Mouse (Mus musculus) thymus, postnatal 0 days (tissue): ENCODE data around the gene Gpatch3. TPM values are rescaled to one million over a fixed set of nuclear protein-coding genes. Genes with fewer than 3 reads are reported as not detected.
A peak's percentile ranks its signal among the peaks of the same experiment; 100 is the strongest.

Experiments
- DNase-seq: peaks from one replicate; pipeline ENCODE4 v3.0.0-alpha.2; 2015; ENCODE audit warnings: low spot score
- polyA plus RNA-seq: library from polyadenylated mRNA; unstranded; fragments of >200 nt; fragmentation: Nextera tagmentation; extraction: Ambion mirVana; gene quantifications from 2 replicates; pipeline ENCODE4 v1.2.1, GENCODE M21; 2015

Gpatch3 gene
- polyA plus RNA-seq, result 8.3 and 8.9 TPM in 2 replicates

DNA sequence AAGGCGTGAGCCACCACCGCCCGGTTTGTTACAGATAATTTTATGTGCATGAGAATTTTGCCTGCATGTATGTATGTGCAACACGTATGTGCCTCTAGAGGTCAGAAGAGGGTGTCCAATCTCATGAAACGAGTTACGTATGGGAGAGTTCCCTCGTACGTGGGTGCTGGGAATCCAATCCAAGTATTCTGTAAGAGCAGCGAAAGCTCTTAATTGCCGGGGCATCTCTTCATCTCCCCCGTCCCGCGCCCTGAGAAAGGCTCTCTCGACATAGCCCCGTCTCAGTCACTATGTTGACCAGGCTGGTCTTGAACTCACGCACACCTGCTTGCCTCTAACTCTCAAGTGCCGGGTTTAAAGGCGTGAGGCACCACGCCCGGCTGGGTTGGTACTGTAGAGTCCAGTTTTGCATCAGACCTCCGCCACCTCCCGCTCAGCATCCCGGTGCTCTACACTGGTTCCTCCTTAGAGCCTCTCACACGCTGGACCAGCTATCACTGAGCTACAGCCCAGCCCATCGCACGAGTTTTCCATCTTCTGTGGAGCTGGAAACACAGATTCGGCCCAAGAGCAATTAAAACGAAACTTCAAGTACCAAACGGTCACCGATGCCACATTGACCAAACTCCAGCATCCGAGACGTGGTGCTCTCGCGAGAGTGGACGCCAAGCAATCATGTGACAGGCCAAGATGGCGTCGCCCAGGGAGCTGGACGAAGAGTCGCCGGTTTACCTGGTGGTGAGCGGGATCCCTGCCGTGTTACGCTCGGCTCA, at the start of gene Gpatch3:
Gene Gpatch3, plus strand, starts transcription at position 676 of the 773 bp plus-strand sequence.
- peak; percentile 84 for DNase-seq

DNA sequence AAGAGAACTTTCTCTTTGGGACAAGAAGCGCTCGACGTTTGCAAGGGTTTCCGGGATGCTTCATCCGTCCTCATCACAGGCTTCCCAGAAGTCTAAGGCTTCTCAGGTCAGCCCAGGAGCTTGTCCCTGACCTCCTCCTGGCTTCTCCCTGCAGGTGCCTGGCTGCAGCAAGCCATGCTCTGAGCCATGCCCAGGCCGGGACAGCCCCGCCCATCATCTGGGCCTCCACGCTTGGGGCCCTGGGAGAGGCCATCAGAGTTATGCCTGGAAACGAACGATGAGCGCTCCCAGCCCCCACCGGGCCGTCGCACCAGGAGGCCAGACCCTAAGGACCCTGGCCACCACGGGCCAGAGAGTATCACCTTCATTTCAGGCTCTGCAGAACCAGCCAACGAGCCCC, 46.8 kb upstream of the Gpatch3 start:
- DNase-seq, result no peak

DNA sequence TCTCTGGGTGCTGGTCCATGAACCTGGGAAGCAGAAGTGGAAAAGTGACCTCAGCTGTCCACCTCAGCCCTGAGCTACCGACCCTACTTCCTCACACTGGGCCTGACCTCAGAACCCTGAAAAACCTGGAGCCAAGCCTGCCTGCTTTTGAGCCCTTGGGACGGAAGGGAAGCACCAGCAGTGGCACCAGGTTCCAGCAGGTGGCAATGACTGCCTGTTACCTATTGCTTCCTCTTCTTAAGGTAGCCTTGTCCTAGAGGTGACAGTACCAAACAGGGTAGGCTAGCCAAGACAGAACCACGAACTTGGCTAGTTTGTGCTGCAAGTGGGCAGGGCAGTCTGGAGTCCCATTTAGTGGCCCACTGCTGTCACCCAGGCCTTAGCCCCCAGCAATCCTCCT, 41.8 kb upstream of the Gpatch3 start:
- no peak for DNase-seq

DNA sequence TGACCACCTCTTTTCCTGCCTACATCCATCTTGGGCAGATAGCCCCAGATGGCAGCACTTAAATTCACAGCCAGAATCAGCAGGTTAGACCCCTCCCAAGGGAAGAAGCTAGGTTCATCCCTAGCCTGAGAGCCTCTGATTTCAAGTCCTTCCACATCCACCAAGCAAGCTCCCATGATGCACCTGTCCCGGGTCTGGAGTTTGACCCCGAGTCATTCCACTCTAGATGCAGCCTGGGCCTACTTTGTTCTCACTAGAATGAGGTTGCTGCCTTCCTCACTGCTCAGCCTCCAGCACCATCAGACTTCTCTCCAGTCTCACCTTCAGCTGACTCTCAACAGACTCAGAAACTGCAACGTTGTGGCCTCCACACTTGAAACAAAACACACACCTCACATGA, 38.5 kb upstream of the Gpatch3 start:
- DNase-seq, result no peak

DNA sequence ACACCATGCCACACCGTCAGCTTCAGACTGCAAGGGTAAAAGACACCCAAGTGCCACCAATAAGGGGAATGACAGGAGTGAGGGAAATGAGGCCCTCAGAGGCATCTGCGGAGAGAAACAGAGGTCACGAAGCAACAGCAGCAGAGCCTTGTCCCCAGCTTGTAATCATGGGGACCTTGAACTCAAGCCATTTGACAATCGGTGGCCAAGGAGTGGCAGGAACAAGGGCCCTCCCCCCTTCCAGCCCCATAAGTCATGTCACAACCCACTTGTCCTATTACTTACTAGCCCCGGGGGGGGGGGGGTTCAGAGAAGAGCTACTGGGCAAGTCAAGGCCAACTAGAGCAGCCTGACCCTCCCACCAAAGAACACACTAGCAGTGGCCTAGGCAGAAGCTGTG, 37.9 kb upstream of the Gpatch3 start:
- DNase-seq, result no peak

DNA sequence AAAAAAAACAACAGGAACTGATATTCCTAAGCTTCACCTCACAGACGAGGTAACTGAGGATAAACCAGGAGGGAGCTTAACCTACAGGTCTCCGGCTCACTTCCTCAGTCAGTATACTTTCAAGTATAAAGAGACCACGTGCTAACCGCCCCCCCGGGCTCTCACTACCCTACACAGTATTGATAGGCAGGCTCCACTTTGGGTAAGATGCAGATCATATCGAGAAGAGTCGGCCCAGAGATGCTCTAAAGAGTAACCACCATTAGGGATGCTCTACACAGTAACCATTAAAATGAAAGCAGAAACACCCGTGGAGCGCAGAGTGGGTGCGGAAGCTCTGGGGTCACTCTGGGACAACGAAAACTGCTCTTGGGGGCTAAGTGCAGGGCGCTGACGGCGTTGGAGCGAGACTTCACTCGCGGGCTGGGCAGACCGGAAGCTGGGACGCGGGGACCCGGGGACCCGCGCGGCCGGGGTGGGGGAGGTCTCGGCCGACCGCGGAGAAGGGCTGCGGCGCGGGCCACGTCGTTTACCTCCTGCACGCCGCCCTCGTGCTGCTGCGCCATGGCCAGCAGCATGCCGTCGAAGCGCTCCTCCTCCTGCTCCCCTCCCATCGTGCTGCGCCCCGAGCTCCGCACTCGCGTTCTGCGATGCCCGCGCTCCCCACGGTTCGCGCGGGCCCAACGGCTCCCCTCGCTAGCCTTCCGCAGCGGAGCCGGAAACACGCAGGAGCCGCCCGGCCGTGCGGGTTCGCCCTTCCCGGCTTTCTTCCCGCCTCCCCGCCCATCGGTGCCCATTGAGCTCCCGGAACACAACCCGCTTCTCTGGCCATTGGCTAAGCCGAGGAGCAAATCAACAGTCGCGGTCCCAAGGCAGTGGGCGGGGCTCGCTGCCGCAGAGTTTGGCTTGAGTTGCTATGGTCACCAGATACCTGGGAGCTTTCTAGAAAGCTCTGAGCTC, 29.0 kb upstream of the Gpatch3 start, which contains the start of gene Nudc:
Gene Nudc, minus strand, starts transcription at position 725 of the 960 bp plus-strand sequence.
- peak; percentile 96 for DNase-seq

DNA sequence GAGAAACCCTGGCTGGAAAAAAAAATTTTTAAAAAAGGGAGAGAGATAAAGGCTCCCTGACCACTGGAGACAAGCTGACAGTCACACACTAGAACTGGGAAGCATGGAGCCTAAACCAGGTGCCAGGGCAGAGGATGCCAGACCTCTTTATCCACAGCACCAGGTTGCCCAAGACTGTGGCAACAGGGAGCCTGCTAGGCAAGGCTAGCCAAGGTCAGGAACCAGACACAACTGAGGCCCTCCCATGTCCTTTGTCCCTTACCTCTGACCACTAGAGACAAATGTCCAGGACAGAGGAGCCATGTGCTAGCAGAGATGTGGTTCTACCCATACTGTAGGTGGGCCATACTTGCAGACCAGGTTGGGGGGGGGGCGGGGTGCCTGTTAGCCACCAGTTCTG, 22.5 kb upstream of the Gpatch3 start:
- DNase-seq, result no peak

DNA sequence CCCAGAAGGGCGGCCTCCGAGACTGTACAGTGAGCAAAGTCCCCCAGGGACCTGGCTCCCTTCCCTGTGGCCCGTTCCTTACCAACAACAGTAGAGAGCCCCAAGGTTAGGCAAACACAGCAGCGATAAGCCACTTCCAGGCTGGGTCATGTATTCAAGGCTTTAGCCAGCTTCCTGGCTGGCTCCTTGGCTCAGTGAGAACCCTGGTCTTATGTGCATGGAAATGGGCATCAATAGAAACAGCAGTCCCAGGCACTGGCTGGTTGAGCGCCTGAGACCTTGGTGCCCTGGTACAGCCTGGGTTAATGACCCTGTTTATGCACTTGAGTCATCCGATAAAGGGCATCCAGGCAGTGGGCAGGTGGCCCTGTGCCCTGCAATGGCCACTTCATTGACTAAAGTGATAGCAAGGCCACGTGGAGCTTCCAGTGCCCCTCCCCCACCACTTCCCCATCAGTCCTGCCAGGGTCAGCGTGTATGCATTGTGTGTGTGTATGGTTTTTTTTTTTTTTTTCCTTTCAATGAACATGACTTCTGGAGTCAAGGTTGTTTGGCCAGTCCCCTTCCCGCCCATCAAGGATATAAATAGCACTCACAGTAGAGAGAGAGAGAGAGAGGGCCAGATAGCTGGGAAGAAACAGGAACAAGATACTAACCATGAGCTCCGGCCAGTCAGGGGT, 21.6 kb upstream of the Gpatch3 start, which contains the start of gene Nr0b2:
Gene Nr0b2, plus strand, starts transcription at position 609 of the 680 bp plus-strand sequence.
- DNase-seq, result no peak

DNA sequence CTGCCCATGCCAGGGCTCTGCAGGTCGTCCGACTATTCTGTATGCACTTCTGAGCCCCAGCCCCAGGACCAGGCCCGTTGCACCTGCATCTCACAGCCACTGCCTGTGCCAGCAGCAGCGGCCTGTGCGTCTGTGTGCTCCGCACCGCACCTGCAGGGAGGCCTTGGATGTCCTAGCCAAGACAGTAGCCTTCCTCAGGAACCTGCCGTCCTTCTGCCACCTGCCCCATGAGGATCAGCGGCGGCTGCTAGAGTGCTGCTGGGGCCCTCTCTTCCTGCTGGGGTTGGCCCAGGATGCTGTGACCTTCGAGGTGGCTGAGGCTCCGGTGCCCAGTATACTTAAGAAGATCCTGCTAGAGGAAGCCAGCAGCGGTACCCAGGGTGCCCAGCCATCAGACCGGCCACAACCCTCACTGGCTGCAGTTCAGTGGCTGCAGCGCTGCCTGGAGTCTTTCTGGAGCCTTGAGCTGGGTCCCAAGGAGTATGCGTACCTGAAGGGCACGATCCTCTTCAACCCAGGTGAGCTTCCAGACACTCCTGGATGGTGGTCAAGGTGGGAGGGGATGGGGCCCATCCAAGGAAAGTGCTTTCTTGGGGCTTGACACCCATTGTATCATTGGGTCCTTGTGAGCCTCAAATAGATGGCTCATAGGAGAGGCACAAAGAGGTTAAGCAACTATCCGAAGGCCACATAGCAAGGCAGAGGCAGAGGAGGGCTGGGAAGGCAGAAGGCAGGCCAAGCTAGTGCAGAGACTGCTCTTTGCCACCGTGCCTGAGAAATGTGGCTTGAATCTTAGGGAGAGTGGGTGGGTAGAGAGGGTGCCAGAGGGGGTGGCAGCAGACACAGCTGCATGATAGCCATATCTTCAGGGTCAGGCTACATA, 20.9 kb upstream of the Gpatch3 start:
- no peak for DNase-seq

DNA sequence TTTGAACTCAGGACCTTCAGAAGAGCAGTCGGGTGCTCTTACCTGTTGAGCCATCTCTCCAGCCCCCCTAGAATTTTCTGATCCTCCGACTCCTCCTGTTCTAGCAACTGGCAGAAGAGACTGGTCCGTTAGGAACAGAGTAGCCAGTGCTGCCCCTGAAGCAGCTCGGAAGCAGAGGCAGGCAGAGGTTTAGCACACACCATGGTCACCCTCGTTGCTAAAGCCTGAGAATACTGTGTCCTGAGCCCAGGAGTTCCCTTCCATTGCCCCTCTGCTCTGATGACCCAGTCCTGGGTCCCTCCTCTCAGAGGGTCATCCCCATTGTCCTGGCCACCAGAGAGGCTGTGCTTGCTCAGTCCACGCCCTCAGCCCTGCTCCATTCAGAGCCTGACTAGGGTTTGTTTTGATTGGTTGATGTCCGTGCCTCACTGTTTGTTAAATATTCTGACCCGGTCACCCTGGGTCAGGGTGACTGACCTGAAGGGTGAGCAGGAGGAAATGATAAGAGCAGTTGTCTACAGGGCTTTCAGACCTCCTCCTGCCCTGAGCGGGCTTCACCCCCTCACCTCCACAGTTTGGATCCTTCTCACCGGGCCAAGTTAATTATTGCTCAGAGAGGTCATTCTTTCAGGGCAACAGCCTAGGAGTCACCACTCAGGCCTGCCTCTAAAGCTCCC, 17.4 kb upstream of the Gpatch3 start:
- no peak for DNase-seq

DNA sequence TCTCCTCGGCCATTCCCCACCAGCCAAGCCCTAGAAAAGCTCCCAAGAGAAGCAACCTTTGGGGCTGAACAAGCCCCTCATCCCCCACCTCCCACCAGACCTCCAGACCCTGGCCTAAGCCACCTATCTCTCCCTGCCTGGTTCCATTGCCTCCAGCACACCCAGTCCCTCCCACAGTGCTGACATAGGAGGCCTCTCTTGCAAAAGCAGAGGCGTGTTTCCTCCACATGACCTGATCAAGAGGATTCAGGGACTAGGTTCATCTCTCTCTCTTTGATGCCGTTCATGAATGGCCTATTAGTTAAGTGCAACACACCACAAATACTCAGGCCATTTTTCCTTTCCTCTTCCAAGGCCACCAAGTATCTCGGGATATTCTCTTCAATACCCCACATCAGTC, 14.7 kb upstream of the Gpatch3 start:
- DNase-seq, result no peak

DNA sequence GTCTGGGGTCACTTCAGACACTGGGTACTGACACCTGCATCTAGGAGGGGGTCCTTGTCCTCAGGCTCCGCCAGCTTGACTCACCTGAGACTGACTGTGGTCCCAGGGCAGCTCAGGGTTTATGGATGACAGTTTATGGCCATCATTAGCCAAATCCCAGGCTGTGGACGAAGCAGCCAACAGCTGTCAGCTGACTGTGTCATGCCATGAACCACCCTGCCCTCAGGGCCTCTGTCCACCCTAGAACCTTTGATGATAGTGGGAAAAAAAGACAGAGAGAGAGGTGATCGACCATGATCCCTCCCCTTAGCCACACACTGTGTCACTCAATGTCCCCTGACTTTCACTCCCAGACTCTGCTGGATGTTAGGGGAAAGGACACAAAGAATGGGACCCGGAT, 12.9 kb upstream of the Gpatch3 start:
- DNase-seq, result no peak

DNA sequence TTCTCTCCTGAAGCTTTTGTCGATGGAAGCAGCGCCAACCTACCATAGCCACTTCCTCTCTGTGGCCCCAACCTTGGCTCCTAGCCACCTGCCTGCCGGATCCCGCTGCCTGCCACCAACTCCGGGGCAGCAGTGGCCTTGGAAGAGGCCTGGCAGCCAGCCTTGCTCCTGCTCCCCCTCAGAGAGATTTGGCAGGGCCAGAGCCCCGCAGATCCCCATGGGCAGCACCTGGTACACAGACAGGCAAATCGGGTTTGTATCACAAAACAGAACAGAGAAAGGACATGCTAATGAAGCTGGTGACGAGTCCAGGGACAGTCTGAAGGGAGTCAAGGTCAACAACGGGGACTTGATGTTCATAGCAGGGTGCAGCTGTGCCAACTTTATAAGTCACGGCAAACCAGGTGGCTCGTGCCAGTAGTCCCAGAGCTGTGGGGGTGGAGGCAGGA, 11.4 kb upstream of the Gpatch3 start:
- DNase-seq, result no peak

DNA sequence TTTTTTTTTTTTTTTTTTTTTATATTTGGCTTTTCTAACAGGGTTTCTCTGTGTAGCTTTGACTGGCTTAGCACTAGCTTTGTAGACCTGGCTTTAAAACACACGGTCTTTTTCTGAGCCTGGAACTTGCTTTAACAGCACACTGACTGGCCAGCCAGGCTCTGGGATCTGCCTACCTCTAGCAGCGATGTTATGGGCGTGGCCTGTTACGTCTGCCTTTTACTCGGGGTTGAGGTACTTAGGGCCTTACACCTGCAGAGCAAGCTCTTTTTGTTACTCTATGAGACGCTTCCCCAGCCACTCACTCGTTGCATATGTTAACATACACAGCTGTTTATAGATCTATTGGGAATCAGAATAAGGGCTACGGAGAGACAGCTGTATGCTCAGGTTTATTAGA, 7.3 kb upstream of the Gpatch3 start:
- DNase-seq, result no peak

DNA sequence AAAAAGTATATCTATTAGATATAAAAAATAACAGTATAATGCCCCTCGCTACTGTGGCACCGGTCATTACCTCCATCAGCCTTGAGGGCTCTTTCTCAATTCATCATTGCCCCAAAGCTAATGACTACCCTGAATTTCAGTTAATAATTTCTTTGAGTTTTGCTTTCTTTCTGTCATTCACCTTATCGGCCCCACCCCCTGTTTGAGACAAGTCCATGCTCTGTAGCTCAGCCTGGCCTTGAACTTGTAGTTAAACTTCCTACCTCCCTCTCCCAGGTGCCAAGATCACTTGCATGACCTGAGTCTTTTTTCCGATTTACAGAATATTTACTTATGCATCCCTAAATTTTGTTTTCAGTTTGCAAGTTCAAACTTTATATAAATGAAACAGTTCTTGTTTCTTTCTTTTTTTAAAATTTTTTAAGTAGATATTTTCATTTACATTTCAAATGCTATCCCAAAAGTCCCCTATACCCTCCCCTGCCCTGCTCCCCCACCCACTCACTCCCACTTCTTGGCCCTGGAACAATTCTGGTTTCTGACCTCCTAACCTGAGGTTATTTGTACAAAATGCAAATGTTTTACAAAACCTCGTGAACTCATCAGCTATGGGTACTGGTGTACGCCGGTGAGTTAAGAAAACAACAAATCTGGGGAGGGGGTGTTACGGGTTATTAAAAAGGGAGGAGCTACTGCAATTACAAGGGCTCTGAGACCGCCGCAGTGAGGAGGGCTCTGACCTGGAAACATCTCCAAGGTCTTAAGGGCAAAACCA, 5.1 kb upstream of the Gpatch3 start:
- DNase-seq, result no peak

DNA sequence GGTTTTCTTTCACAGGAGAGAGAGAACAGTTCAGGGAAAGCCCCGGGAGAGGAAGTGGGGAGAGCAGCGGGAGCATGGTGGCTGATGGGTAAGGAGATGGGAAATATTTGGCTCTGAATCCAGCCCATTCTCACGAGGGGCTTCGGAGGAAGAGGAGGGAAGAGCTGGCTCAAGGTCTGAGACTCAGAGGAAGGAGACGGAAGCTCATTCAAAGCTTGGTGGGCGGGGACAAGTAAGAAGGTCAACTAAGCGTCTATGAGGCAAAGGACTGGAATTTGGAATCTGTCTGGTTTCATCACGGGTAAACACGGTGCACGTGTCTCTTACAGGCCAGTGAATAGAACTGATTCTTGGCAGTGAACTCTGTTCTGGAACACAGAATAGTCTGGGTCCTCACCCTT, 4.5 kb upstream of the Gpatch3 start:
- no peak for DNase-seq

DNA sequence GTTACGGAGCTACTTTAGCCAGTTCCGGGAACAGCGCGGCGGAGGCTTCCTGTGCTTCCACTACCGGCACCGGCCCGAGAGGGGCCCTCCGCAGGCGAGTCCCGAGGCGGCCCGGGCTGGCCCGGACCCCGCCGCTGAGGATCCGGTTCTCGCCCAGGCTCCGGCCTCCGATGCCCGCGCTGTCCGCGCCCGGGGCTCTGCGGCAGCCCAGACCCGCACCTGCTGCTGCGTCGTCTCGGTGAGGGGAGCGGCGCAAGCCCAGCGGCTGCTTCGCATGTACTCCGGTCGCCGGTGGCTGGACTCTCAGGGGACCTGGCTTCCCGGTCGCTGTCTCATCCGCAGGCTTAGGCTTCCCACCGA, 278 bp downstream of the Gpatch3 start:
- DNase-seq, result no peak

DNA sequence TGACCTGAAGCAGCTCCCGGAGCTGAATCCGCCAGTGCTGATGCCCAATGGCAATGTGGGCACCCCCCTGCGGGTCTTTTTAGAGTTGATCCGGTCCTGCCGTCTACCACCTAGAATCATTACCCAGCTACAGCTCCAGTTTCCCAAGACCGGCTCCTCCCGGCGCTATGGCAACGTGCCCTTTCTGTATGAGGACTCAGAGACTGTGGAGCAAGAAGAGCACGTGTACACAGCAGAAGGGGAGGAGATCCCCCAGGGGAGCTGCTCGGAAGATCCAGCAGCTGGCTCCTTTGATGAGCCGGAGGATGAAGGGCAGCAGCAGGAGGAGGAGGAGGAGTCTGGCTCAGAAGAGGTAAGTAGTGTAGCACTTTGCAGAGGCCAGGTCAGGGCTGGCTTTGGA, 3.4 kb downstream of the Gpatch3 start:
- no peak for DNase-seq

DNA sequence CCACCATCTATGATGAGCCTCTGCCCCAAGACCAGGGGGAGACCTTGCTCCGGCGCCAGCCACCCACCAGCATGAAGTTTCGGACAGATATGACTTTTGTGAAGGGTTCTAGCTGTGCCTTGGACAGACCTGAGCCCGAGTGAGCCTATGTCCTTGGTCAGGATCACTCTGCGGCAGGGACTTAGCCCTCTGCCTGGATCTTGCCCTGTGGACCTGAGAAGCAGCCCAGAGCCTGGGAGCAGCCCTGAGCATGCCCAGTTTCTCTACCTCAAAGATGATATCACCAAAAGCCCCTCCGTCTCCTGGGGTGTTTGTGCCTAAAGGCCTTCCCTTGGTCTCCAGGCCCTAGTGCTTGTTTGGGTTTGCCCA, 9.1 kb downstream of the Gpatch3 start:
- no peak for DNase-seq
